Mouse (Mus musculus) mature B cell (primary cell): ENCODE measurements at regions not wholly inside any gene's neighbourhood (a gene's known extent, or its start where the extent isn't known, plus 50 kb on each side); places are given as distances from the start of the nearest gene placed in this dataset.

Experiments
- in situ Hi-C: fragments of 300-500 bp; cut with MboI; formaldehyde crosslinking; loops from 2 replicates; pipeline ENCODE4 v1.14.3; 2019

GRCm38 (mm10) chr2:173454741-173455140, 67.6 kb upstream of the 1700021F07Rik start:
- in situ Hi-C loops = loop anchor here (5.0 kb wide), 1 partner anchor 232 kb away; no protein-coding TSS in a partner anchor

GRCm38 (mm10) chr2:173455216-173455615, 67.2 kb upstream of the 1700021F07Rik start:
- in situ Hi-C loops = no loop called here

GRCm38 (mm10) chr2:173456083-173456482, 66.3 kb upstream of the 1700021F07Rik start:
- in situ Hi-C loops = no loop called here

- in situ Hi-C loops = no loop called here
Measured at GRCm38 (mm10) chr2:173456924-173457623, 65.3 kb upstream of the 1700021F07Rik start.

- in situ Hi-C loops = no loop called here
Measured at GRCm38 (mm10) chr2:173457624-173458320, 64.6 kb upstream of the 1700021F07Rik start.

- in situ Hi-C loops = no loop called here
Measured at GRCm38 (mm10) chr2:173458861-173459260, 63.5 kb upstream of the 1700021F07Rik start.

GRCm38 (mm10) chr2:173463313-173463712, 59.1 kb upstream of the 1700021F07Rik start:
- in situ Hi-C loops = no loop called here

GRCm38 (mm10) chr2:173464562-173464961, 57.8 kb upstream of the 1700021F07Rik start:
- in situ Hi-C loops = no loop called here

GRCm38 (mm10) chr2:173465006-173465620, 57.3 kb upstream of the 1700021F07Rik start:
- in situ Hi-C loops = no loop called here

GRCm38 (mm10) chr2:173468136-173468535, 54.2 kb upstream of the 1700021F07Rik start:
- in situ Hi-C loops = no loop called here

GRCm38 (mm10) chr2:173469756-173470155, 52.6 kb upstream of the 1700021F07Rik start:
- in situ Hi-C loops = no loop called here
